Mouse (Mus musculus) testis, adult 2 months (tissue): Measurements from ENCODE around the gene Rwdd1.

ENCODE experiments used
- CTCF ChIP-seq: fragments of 200-500 bp; IDR thresholded peaks from 2 replicates; pipeline ENCODE4 v1.5.1; 2012; ENCODE audit warnings: low read depth, mild to moderate bottlenecking, inconsistent platforms, low read length, moderate library complexity; ENCODE audit not compliant: control insufficient read depth, insufficient read depth, insufficient replicate concordance
- POLR2A ChIP-seq: fragments of 200-500 bp; IDR thresholded peaks from 2 replicates; pipeline ENCODE4 v1.6.1; 2012; ENCODE audit warnings: low read depth, mild to moderate bottlenecking, inconsistent platforms, low read length, moderate library complexity; ENCODE audit not compliant: control insufficient read depth

DNA sequence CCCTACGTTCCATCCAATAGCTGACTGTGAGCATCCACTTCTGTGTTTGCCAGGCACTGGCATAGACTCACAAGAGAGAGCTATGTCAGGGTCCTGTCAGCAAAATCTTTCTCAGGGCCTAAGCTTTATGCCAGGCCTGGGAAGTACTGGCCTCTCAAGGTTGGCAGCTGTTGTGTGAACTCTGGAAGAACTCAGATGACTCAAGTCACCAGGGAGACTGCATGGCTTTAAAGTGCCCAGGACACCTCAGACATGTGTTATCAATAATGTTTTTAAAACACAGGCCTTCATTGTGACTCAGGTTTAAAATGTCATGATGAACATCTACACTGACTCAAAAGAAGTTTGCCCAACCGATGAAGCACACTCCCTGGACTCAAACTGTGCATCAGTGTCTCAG, 6.2 kb downstream of the Rwdd1 start:
- no peak for TF ChIP-seq CTCF
- no peak for TF ChIP-seq POLR2A
